Mouse (Mus musculus): ENCODE measurements around the gene Atp13a2. TPM values are rescaled to one million over a fixed set of nuclear protein-coding genes. Genes with fewer than 3 reads are reported as not detected.

Atp13a2 gene
- polyA plus RNA-seq, 1 experiment from 2014 or later, result 140 TPM

DNA sequence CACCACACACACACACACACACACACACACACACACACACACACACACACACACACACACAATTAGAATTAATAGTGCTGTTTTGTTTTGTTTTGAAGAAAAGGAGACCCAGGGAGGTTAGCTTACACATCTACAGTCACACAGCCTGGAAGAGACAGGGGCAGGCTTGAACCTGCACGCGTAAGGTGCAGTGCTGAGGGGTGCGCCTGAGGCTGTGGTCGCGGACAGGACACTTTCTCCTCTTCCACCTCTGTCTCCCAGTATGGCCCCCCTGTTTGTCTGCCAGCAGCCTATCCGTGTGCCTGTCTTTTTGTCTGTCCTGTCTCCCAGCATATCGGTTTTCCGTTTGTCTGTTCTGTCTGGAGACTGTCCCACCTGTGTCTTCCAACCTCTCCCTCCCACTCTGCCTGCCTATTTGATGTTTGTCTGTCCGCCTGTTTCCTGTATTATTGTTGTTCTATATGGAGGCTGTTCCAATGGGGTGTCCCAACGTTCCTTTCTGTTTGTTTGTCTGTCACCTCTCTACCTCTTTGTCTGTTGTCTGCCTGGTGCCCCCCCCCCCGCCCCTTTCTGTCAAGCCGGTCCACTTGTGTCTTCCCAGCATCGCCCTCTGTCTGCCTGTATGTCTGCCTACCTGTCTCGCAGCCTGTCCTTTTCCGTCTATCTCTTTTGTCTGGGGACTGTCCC, 506 bp upstream of the Atp13a2 start:
- Histone ChIP-seq H3K4me2 (peak overlapping the region; percentile 90), H3K9me3 (no peaks in the 10 kb centered on the region), H3K4me1 (replicated peaks) (peaks cover 46% of the 10 kb centered on the region), H3K9ac (peak overlapping the region; percentile 99), H3K27ac (peak overlapping the region; percentile 92), H3K27me3 (no peaks in the 10 kb centered on the region), H3K4me3 (peak overlapping the region; percentile 97), H3K36me3 (peaks cover 5% of the 10 kb centered on the region)
- 25% methylated on average over 15 of the region's 15 CpGs for WGBS
- ATAC-seq (ENCODE audit: low FRiP score), result peak; percentile 47

DNA sequence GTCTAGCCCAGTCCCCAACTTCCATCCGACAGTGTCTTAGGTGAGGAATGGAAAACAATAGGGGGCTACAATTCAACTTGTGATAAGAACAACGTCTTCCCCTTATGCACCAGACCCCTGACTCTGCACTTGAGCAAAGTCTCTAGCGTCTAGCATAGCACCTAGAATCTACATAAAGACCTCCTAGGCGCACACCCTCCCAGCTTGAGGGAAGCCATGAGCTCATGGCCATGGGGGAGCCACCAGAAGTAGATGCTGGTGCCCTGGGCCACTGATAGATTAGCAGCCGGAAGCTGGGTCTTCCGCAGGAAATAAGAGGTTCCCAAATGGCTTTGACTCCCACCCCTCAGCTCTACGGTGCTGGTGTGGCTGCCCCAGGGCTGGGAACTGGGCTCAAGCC, 803 bp downstream of the Atp13a2 start:
- no peak for ATAC-seq (ENCODE audit: low FRiP score)
- peaks cover 53% of the 10 kb centered on the region for H3K4me1 ChIP-seq (replicated peaks)

DNA sequence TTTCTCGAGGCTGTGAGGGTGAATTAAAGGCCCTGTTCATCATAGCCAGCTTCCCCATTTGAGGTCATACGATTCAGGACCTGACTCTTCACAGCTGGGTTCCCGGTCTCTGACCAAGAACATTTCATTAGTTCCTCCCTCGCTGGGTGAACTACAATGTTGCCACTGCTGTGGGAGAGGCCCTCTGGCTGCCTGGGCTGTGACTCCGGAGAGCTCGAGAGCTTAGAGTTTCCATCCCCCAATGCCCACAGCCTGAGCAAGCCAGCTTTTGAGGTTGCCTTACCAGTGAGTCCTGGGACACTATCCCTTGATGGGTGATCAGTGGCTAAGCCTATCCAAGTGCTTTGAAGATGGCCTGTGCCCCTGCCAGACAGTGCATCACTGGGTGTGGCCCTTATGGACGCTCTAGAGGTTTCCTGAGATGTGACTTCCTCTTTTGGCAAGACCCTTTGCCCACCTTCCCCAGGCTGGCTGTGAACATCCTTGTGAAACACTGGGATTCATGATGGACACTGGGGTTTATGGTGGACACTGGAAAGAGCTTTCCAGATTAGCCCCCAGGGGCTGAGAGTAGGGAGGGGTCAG, 2.1 kb downstream of the Atp13a2 start:
- Histone ChIP-seq H3K9me3 (no peaks in the 10 kb centered on the region), H3K36me3 (peaks cover 23% of the 10 kb centered on the region), H3K4me3 (peak overlapping the region; percentile 97), H3K27ac (peak overlapping the region; percentile 20; the same call in 1 of the 2 replicates), H3K4me1 (replicated peaks) (peaks cover 46% of the 10 kb centered on the region), H3K9ac (peak overlapping the region; percentile 99), H3K27me3 (no peaks in the 10 kb centered on the region), H3K4me2 (peak overlapping the region; percentile 90)
- no peak for ATAC-seq (ENCODE audit: low FRiP score)
- 56% methylated on average over 7 of the region's 7 CpGs for WGBS

More for the DNA sequence above, 803 bp downstream of the Atp13a2 start:
- Histone ChIP-seq H3K27me3 (no peaks in the 10 kb centered on the region), H3K4me2 (peak overlapping the region; percentile 90), H3K4me3 (peak overlapping the region; percentile 97), H3K36me3 (peaks cover 10% of the 10 kb centered on the region), H3K9ac (peak overlapping the region; percentile 99), H3K27ac (peak overlapping the region; percentile 92; the same call in 1 of the 2 replicates), H3K9me3 (no peaks in the 10 kb centered on the region)
- WGBS, result 33% methylated on average over 7 of the region's 7 CpGs

DNA sequence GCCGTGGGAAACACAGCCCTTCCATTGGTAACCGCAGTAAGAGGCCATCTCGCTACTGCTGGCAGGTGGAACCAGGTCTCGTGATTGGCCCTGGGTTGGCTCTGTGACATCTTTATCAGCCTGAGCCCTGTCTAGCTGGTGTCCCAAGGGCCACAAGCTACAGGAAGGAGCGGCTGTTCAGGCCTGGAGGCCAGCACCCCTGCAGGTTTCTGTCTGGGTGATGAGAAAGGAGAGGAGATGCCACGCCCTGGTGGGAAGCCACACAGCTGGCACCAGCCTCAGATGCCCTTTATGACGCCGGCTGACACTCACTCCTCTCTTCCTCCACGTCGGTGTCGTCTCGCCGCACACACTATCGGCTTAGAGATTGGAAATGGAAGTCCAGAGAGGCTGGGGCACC, 2.8 kb downstream of the Atp13a2 start:
- peak overlapping the region; percentile 90 for H3K4me2 ChIP-seq
- H3K4me3 ChIP-seq, result no peak overlapping the region
- peaks cover 29% of the 10 kb centered on the region for H3K36me3 ChIP-seq
- H3K4me1 ChIP-seq (replicated peaks), result peaks cover 46% of the 10 kb centered on the region
- H3K27ac ChIP-seq, result no peak overlapping the region
- H3K9me3 ChIP-seq, result no peaks in the 10 kb centered on the region
- WGBS, result 90% methylated on average over 14 of the region's 14 CpGs
- ATAC-seq (ENCODE audit: low FRiP score), result no peak
- H3K9ac ChIP-seq, result peak overlapping the region; percentile 99; the same call in 1 of the 2 replicates
- H3K27me3 ChIP-seq, result no peaks in the 10 kb centered on the region

DNA sequence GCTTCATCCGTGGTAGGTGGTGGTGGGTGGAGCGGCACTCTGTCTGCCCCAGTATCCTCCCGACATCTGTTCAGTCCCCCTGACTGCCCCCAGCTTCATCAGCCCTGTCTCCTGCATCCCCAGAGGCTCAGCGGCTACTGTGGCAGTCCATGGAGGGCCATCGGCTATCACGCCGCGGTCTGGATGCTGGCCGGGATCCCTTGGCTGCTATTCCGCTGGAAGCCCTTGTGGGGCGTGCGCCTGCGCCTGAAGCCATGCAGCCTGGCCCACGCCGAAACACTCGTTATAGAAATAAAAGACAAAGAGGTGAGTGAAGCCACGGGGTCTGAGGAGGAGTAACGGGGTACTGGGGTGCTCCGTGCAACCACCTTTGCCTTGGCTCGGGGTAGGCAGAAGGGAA, 5.5 kb downstream of the Atp13a2 start:
- Histone ChIP-seq H3K27me3 (no peaks in the 10 kb centered on the region), H3K9me3 (no peaks in the 10 kb centered on the region), H3K9ac (no peak overlapping the region), H3K4me3 (no peak overlapping the region), H3K4me1 (replicated peaks) (peaks cover 43% of the 10 kb centered on the region), H3K27ac (no peak overlapping the region), H3K4me2 (no peak overlapping the region), H3K36me3 (peaks cover 57% of the 10 kb centered on the region)
- no peak for ATAC-seq (ENCODE audit: low FRiP score)
- WGBS, result 84% methylated on average over 20 of the region's 20 CpGs

DNA sequence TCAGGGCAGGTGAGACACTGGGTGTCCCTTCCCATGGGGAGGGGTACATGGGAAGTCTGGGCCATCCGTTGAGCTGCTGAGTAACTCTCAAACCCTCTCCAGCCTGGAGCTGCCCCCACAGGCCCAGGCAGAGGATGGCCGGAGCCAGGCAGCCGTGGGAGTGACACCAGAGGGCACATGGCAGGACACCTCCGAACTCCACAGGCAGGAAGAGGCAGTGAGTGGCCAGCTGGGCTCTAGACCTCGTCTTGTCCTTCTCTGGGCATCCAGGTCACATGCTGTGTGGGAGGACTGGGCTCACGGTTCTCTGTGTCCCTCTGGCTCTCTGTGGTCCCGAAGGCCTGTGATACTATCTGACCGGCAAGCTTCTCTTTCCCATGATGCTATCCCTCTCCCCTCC, 7.2 kb downstream of the Atp13a2 start:
- Histone ChIP-seq H3K4me1 (replicated peaks) (peaks cover 27% of the 10 kb centered on the region), H3K9ac (no peak overlapping the region), H3K4me2 (no peak overlapping the region), H3K36me3 (peaks cover 72% of the 10 kb centered on the region), H3K27ac (no peak overlapping the region), H3K9me3 (no peaks in the 10 kb centered on the region), H3K4me3 (no peak overlapping the region), H3K27me3 (no peaks in the 10 kb centered on the region)
- WGBS, result 86% methylated on average over 8 of the region's 8 CpGs
- ATAC-seq (ENCODE audit: low FRiP score), result no peak

DNA sequence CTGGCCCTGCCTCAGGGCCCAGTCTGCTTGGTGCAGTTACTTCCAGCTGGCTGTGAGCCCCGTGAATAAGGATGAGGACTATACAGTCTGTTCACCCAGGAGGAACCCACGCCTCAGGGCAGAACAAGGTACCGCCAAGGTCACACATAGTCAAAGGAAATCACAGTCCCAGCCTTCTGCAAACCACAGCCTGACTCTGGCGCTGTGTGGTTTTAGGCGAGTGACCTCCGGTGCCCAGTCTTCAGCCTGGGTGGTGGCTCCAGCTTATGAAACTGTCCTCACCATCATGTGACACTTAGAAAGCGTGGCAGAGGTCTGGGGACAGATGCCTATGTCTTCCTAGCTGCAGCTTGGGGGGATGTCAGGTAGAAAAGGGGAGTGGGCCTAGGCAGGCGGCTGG, 9.1 kb downstream of the Atp13a2 start:
- no peak overlapping the region for H3K4me2 ChIP-seq
- H3K9ac ChIP-seq, result no peak overlapping the region
- H3K9me3 ChIP-seq, result no peaks in the 10 kb centered on the region
- 97% methylated on average over 8 of the region's 8 CpGs for WGBS
- H3K27ac ChIP-seq, result no peak overlapping the region
- H3K27me3 ChIP-seq, result no peaks in the 10 kb centered on the region
- no peak for ATAC-seq (ENCODE audit: low FRiP score)
- H3K4me1 ChIP-seq (replicated peaks), result peaks cover 8% of the 10 kb centered on the region; the same call in 1 of the 2 replicates
- no peak overlapping the region for H3K4me3 ChIP-seq
- peaks cover 88% of the 10 kb centered on the region for H3K36me3 ChIP-seq

DNA sequence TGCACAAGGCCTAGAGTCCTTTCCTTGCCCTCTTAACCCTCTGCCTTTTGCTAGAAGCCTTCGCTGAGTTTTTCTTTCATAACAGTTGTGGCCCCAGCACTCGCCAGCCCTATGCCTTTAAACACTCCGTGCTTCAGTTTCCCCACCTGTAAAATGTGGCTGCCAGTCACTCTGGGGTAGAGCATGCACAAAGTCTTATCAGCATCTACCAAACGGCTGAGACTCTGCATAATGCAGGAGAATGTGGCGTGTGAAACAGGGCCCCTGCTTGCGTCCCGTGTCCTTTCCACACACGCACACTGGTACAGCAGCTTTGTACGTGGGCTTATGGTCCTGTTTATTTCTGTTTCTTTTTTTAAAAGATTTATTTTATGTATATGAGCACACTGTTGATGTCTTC, 10.1 kb downstream of the Atp13a2 start:
- H3K27me3 ChIP-seq, result no peaks in the 10 kb centered on the region
- no peak overlapping the region for H3K4me2 ChIP-seq
- no peak for ATAC-seq (ENCODE audit: low FRiP score)
- no peak overlapping the region for H3K27ac ChIP-seq
- no peak overlapping the region for H3K4me3 ChIP-seq
- peaks cover 1% of the 10 kb centered on the region; the same call in 1 of the 2 replicates for H3K4me1 ChIP-seq (replicated peaks)
- H3K9me3 ChIP-seq, result no peaks in the 10 kb centered on the region
- WGBS, result 95% methylated on average over 9 of the region's 9 CpGs
- H3K9ac ChIP-seq, result no peak overlapping the region
- peaks cover 98% of the 10 kb centered on the region for H3K36me3 ChIP-seq

DNA sequence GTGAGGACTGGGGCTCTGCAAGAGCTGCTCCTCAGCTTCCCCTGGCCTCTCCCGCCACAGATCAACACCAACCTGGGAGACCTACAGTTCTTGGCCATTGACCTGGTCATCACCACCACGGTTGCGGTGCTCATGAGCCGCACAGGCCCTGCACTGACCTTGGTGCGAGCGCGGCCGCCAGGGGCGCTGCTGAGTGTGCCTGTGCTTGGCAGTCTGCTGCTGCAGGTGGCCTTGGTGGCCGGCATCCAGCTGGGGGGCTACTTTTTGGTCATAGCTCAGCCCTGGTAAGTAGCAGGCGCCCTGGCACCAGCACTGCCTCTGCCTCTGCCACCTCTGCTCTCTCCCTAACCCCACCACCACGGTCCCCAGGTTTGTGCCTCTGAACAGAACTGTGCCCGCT, 19.3 kb downstream of the Atp13a2 start:
- ATAC-seq (ENCODE audit: low FRiP score), result no peak
- peaks cover 9% of the 10 kb centered on the region for H3K4me1 ChIP-seq (replicated peaks)
- no peak overlapping the region for H3K27ac ChIP-seq
- H3K4me2 ChIP-seq, result no peak overlapping the region
- H3K4me3 ChIP-seq, result no peak overlapping the region
- H3K9ac ChIP-seq, result no peak overlapping the region
- no peaks in the 10 kb centered on the region for H3K27me3 ChIP-seq
- WGBS, result 80% methylated on average over 13 of the region's 13 CpGs
- H3K9me3 ChIP-seq, result no peaks in the 10 kb centered on the region
- H3K36me3 ChIP-seq, result peaks cover 74% of the 10 kb centered on the region

DNA sequence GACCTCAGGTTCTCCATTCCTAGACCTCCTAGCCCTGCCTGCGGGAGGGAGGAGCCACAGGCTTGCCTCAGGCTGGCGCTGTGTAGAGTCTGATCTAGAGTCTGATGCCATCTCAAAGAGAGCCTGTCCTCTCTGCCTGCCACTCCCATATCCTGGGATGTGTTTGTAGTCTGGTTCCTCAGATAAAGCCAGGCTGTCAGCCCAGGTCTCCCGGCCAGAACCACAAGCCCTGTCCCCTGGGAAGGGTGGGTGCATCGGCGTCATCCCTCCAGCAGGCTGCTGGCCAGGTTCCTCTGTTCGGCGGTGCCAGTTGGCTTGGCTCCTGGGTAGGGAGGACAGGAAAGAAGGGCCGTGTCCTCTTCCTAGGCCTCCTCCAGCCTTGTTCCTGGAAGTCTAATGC, 21.4 kb downstream of the Atp13a2 start:
- Histone ChIP-seq H3K9ac (no peak overlapping the region), H3K36me3 (peaks cover 58% of the 10 kb centered on the region), H3K4me2 (no peak overlapping the region), H3K9me3 (no peaks in the 10 kb centered on the region), H3K4me3 (no peak overlapping the region), H3K27me3 (no peaks in the 10 kb centered on the region), H3K27ac (no peak overlapping the region), H3K4me1 (replicated peaks) (peaks cover 30% of the 10 kb centered on the region)
- WGBS, result 88% methylated on average over 8 of the region's 8 CpGs
- ATAC-seq (ENCODE audit: low FRiP score), result no peak

DNA sequence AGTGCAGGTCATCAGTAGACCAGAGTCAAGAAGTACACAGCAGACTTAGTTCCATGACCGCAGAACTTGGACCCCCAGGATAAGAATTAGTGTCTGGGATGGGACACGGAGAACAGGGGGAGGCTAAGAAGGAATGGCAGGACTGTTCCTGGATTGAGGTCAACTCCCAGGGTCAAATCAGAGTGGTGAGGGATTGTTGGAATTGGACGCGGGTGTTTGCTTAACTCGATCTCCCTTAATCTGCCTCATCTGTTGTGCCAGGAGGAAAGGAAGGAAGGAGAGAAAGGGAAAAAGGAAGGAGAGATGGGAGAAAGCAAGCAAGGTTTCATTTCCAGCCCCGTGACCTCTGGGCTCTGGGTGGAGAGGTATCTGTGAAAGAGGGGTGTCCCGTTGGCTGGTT, 23.4 kb downstream of the Atp13a2 start, which contains the start of gene Mfap2:
Gene Mfap2 (plus strand): TSS at position 301 of the 400 bp plus-strand sequence.
- no peaks in the 10 kb centered on the region for H3K9me3 ChIP-seq
- H3K4me2 ChIP-seq, result peak within 1 kb of the TSS; percentile 86
- H3K4me3 ChIP-seq, result peak within 1 kb of the TSS; percentile 73
- ATAC-seq (ENCODE audit: low FRiP score), result no peak
- peak within 1 kb of the TSS; percentile 87 for H3K27ac ChIP-seq
- peak within 1 kb of the TSS; percentile 87 for H3K9ac ChIP-seq
- peaks cover 58% of the 10 kb centered on the region for H3K36me3 ChIP-seq
- H3K27me3 ChIP-seq, result no peaks in the 10 kb centered on the region
- 26% methylated on average over 7 of the region's 7 CpGs for WGBS
- H3K4me1 ChIP-seq (replicated peaks), result peaks cover 48% of the 10 kb centered on the region

DNA sequence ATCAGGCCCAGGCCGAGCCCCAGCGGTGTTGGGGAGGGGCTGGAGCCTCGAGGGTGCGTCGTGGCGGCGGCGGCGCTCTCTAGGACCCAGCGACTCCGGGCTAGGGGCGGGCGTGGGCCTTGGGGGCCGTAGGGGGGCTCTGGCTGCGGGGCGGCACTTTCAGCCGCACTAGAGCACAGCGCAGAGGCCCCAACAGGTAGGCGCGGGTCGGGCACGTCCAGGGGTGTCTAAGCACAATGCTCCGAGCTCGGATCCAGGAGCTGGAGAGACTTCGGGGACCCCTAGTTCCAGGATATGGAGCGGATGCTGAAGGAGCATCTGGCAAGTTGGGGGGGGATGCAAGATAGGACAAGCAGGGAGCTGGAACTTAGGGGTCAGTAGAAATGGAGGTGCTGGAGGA, 23.9 kb downstream of the Atp13a2 start:
- H3K4me2 ChIP-seq, result peak overlapping the region; percentile 86
- 0% methylated on average over 26 of the region's 26 CpGs for WGBS
- peak overlapping the region; percentile 87 for H3K9ac ChIP-seq
- no peaks in the 10 kb centered on the region for H3K27me3 ChIP-seq
- H3K4me1 ChIP-seq (replicated peaks), result peaks cover 48% of the 10 kb centered on the region
- H3K36me3 ChIP-seq, result peaks cover 58% of the 10 kb centered on the region
- H3K9me3 ChIP-seq, result no peaks in the 10 kb centered on the region
- H3K27ac ChIP-seq, result peak overlapping the region; percentile 87
- peak overlapping the region; percentile 73 for H3K4me3 ChIP-seq
- ATAC-seq (ENCODE audit: low FRiP score), result peak; percentile 80

All from hindbrain, embryonic 13.5 days (tissue).